Mouse (Mus musculus): Measurements from ENCODE around the gene Slc7a11. TPM values are rescaled to one million over a fixed set of nuclear protein-coding genes. Genes with fewer than 3 reads are reported as not detected.

The Slc7a11 gene
- polyA plus RNA-seq, 1 experiment from 2014 or later: 0.21 TPM

- no peak overlapping the region for H3K4me3 ChIP-seq
- WGBS: 65% methylated on average over 5 of the region's 5 CpGs
- H3K9me3 ChIP-seq: peaks cover 6% of the 10 kb centered on the region; the same call in 1 of the 2 replicates
- peaks cover 40% of the 10 kb centered on the region for H3K4me1 ChIP-seq (replicated peaks)
- peak overlapping the region; percentile 35 for H3K27ac ChIP-seq
- H3K27me3 ChIP-seq (ENCODE audit: insufficient read depth, poor library complexity, severe bottlenecking): peaks cover 8% of the 10 kb centered on the region; the same call in 1 of the 2 replicates
- no peaks in the 10 kb centered on the region for H3K36me3 ChIP-seq
- DNase-seq (ENCODE audit: low spot score): peak; percentile 50
Observed at GRCm38 (mm10) chr3:50386561-50387221, 56.7 kb downstream of the Slc7a11 start.

- 39% methylated on average over 6 of the region's 6 CpGs for WGBS
- Histone ChIP-seq H3K9me3 (peaks cover 5% of the 10 kb centered on the region; the same call in 1 of the 2 replicates), H3K27me3 (ENCODE audit: insufficient read depth, poor library complexity, severe bottlenecking) (peaks cover 8% of the 10 kb centered on the region; the same call in 1 of the 2 replicates), H3K4me1 (replicated peaks) (peaks cover 40% of the 10 kb centered on the region), H3K36me3 (no peaks in the 10 kb centered on the region), H3K4me3 (no peak overlapping the region), H3K27ac (no peak overlapping the region; the same call in 1 of the 2 replicates)
- DNase-seq (ENCODE audit: low spot score): peak; percentile 8
Observed at GRCm38 (mm10) chr3:50386066-50386465, 57.3 kb downstream of the Slc7a11 start.

GRCm38 (mm10) chr3:50382729-50383128, 60.7 kb downstream of the Slc7a11 start:
- WGBS: 32% methylated on average over 5 of the region's 5 CpGs
- DNase-seq (ENCODE audit: low spot score): peak; percentile 24

GRCm38 (mm10) chr3:50381861-50382693, 61.3 kb downstream of the Slc7a11 start:
- DNase-seq (ENCODE audit: low spot score): peak; percentile 9
- Histone ChIP-seq H3K9me3 (no peaks in the 10 kb centered on the region), H3K36me3 (no peaks in the 10 kb centered on the region), H3K4me1 (replicated peaks) (peaks cover 25% of the 10 kb centered on the region), H3K27me3 (ENCODE audit: insufficient read depth, poor library complexity, severe bottlenecking) (peaks cover 8% of the 10 kb centered on the region; the same call in 1 of the 2 replicates), H3K27ac (peak overlapping the region; percentile 75), H3K4me3 (peak overlapping the region; percentile 44)
- 38% methylated on average over 22 of the region's 22 CpGs for WGBS

More at GRCm38 (mm10) chr3:50382729-50383128, 60.7 kb downstream of the Slc7a11 start:
- Histone ChIP-seq H3K36me3 (no peaks in the 10 kb centered on the region), H3K9me3 (no peaks in the 10 kb centered on the region), H3K4me1 (replicated peaks) (peaks cover 31% of the 10 kb centered on the region), H3K4me3 (no peak overlapping the region), H3K27me3 (ENCODE audit: insufficient read depth, poor library complexity, severe bottlenecking) (peaks cover 8% of the 10 kb centered on the region; the same call in 1 of the 2 replicates), H3K27ac (peak overlapping the region; percentile 75; the same call in 1 of the 2 replicates)

- H3K9me3 ChIP-seq: no peaks in the 10 kb centered on the region
- peak; percentile 82 for DNase-seq (ENCODE audit: low spot score)
- H3K27me3 ChIP-seq (ENCODE audit: insufficient read depth, poor library complexity, severe bottlenecking): peaks cover 8% of the 10 kb centered on the region; the same call in 1 of the 2 replicates
- peaks cover 17% of the 10 kb centered on the region for H3K4me1 ChIP-seq (replicated peaks)
- no peaks in the 10 kb centered on the region for H3K36me3 ChIP-seq
- peak overlapping the region; percentile 44 for H3K4me3 ChIP-seq
- peak overlapping the region; percentile 75 for H3K27ac ChIP-seq
- WGBS: 24% methylated on average over 10 of the region's 10 CpGs
Observed at GRCm38 (mm10) chr3:50381160-50381860, 62.1 kb downstream of the Slc7a11 start.

- Histone ChIP-seq H3K36me3 (no peaks in the 10 kb centered on the region), H3K27me3 (ENCODE audit: insufficient read depth, poor library complexity, severe bottlenecking) (peaks cover 8% of the 10 kb centered on the region; the same call in 1 of the 2 replicates), H3K4me1 (replicated peaks) (peaks cover 10% of the 10 kb centered on the region), H3K4me3 (no peak overlapping the region), H3K27ac (no peak overlapping the region), H3K9me3 (no peaks in the 10 kb centered on the region)
- WGBS: 80% methylated on average over 8 of the region's 8 CpGs
- DNase-seq (ENCODE audit: low spot score): no peak
Observed at GRCm38 (mm10) chr3:50379942-50380341, 63.5 kb downstream of the Slc7a11 start.

- no peak overlapping the region for H3K4me3 ChIP-seq
- no peak overlapping the region for H3K27ac ChIP-seq
- H3K27me3 ChIP-seq (ENCODE audit: insufficient read depth, poor library complexity, severe bottlenecking): no peaks in the 10 kb centered on the region
- no peaks in the 10 kb centered on the region for H3K36me3 ChIP-seq
- no peaks in the 10 kb centered on the region for H3K4me1 ChIP-seq (replicated peaks)
- no peaks in the 10 kb centered on the region for H3K9me3 ChIP-seq
- no peak for DNase-seq (ENCODE audit: low spot score)
Observed at GRCm38 (mm10) chr3:50375477-50375876, 67.9 kb downstream of the Slc7a11 start.

GRCm38 (mm10) chr3:50369791-50370190, 73.6 kb downstream of the Slc7a11 start:
- no peak overlapping the region for H3K27ac ChIP-seq

GRCm38 (mm10) chr3:50367175-50367574, 76.2 kb downstream of the Slc7a11 start:
- H3K9me3 ChIP-seq: no peaks in the 10 kb centered on the region
- no peak overlapping the region for H3K4me3 ChIP-seq
- 63% methylated on average over 3 of the region's 3 CpGs for WGBS
- H3K36me3 ChIP-seq: no peaks in the 10 kb centered on the region
- H3K4me1 ChIP-seq (replicated peaks): peaks cover 5% of the 10 kb centered on the region; the same call in 1 of the 2 replicates
- no peaks in the 10 kb centered on the region for H3K27me3 ChIP-seq (ENCODE audit: insufficient read depth, poor library complexity, severe bottlenecking)
- no peak overlapping the region for H3K27ac ChIP-seq
- DNase-seq (ENCODE audit: low spot score): no peak

More at GRCm38 (mm10) chr3:50369791-50370190, 73.6 kb downstream of the Slc7a11 start:
- Histone ChIP-seq H3K9me3 (no peaks in the 10 kb centered on the region), H3K4me3 (no peak overlapping the region), H3K4me1 (replicated peaks) (peaks cover 5% of the 10 kb centered on the region; the same call in 1 of the 2 replicates), H3K36me3 (no peaks in the 10 kb centered on the region), H3K27me3 (ENCODE audit: insufficient read depth, poor library complexity, severe bottlenecking) (no peaks in the 10 kb centered on the region)
- DNase-seq (ENCODE audit: low spot score): no peak
- WGBS: 94% methylated on average over 6 of the region's 6 CpGs

GRCm38 (mm10) chr3:50363659-50364058, 79.8 kb downstream of the Slc7a11 start:
- no peak overlapping the region for H3K4me3 ChIP-seq
- no peaks in the 10 kb centered on the region for H3K27me3 ChIP-seq (ENCODE audit: insufficient read depth, poor library complexity, severe bottlenecking)
- no peaks in the 10 kb centered on the region for H3K36me3 ChIP-seq
- H3K9me3 ChIP-seq: no peaks in the 10 kb centered on the region
- H3K27ac ChIP-seq: no peak overlapping the region
- DNase-seq (ENCODE audit: low spot score): no peak
- H3K4me1 ChIP-seq (replicated peaks): peaks cover 5% of the 10 kb centered on the region; the same call in 1 of the 2 replicates
- WGBS: 75% methylated on average over 3 of the region's 3 CpGs

GRCm38 (mm10) chr3:50347081-50347480, 96.3 kb downstream of the Slc7a11 start:
- Histone ChIP-seq H3K4me1 (replicated peaks) (no peaks in the 10 kb centered on the region), H3K4me3 (no peak overlapping the region), H3K36me3 (no peaks in the 10 kb centered on the region), H3K27ac (no peak overlapping the region), H3K9me3 (no peaks in the 10 kb centered on the region), H3K27me3 (ENCODE audit: insufficient read depth, poor library complexity, severe bottlenecking) (no peaks in the 10 kb centered on the region)
- WGBS: 76% methylated on average over 1 of the region's 1 CpGs
- no peak for DNase-seq (ENCODE audit: low spot score)

- no peaks in the 10 kb centered on the region for H3K9me3 ChIP-seq
- H3K4me3 ChIP-seq: no peak overlapping the region
- H3K4me1 ChIP-seq (replicated peaks): no peaks in the 10 kb centered on the region
- WGBS: 90% methylated on average over 1 of the region's 1 CpGs
- H3K27me3 ChIP-seq (ENCODE audit: insufficient read depth, poor library complexity, severe bottlenecking): no peaks in the 10 kb centered on the region
- H3K36me3 ChIP-seq: no peaks in the 10 kb centered on the region
- no peak overlapping the region for H3K27ac ChIP-seq
- no peak for DNase-seq (ENCODE audit: low spot score)
Observed at GRCm38 (mm10) chr3:50344411-50344810, 99.0 kb downstream of the Slc7a11 start.
